Mouse (Mus musculus) cerebral cortex, adult 2 months (tissue): ENCODE results near the gene Plce1.

Source experiments
- WGBS: fragments of 180-500 bp; shearing (Covaris S2); methylation state at CpG from one replicate; pipeline ENCODE4 v1.1.7; 2018; 5-methylcytosine and 5-hydroxymethylcytosine counted together

Gene Plce1

DNA sequence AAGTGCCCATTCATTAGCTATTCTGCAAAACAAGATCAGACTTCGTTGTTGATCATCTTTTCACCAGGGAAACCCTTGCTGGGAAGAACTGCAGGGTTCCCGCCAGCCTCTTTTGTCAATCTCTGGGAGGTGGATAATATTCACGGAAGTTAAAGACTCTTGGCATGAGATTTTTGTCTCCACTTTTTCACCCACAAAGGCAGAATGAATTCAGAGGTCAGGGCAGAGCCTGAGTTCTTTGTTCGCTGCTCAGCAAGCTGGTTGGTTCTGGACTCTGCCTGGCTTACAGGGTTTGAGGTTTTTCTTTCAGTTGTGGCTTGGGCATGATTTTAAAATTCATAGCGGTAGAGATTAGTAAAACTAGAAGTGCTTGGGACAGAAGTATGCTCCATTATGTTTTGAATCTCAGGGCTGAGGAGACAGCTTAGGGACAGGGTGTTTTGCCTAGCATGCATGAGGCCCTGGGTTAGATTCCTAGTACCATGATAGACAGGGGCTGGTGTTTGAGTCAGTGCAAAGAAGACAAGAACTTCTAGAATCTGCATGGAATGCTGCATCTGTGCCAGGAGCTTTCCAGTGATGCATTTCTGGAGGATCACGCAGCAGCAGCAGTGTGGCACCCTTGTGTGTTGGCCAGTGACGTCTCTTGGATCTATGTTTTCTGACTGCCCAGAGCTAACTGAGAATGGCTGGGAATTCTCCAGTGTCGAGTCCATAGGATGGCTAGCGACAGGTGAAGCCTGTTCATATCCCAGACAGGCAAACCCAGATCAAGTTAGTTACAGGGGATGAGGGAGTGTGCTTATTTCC, 7.4 kb downstream of the Plce1 start:
- 66% methylated on average over 9 of the region's 9 CpGs for WGBS

DNA sequence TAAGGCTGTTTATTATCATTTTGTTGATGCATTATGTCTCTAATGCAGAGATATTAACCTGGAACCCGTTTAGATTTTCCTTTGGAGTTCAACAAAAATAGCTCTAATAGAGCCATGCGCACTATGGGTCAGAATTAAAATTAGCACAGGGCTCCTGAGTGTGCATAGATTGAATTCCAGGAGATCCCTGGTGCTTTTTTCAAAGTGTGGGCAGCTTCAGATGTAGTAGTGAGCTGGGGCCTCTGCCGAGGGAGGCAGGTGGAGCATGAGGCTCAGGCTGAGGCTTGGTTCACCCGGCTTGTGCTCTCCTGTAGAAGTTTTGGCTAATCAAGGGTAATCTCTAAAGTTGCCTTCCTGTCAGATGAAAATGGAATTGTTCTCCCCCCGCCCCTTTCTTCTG, 17.3 kb downstream of the Plce1 start:
- WGBS, result 84% methylated on average over 5 of the region's 5 CpGs

DNA sequence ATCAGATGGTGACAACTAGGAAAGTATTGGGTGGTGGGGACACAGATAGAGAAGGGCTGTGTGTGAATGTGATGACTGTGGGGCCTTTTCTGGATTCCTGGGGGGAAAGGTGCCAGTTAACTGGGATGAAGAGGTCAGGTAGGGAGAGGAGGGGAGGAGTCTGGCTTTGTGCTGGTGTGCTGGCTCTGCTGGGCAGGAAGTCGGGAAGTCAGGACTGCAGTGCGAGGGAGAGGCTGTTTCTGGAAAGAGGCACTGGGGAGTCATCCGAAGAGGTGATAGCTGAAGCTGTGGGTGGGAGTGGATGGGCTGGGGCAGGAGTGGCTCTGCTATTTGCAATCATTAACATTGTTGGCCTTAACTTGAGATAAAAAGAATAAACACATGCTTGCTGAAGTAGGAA, 23.7 kb downstream of the Plce1 start:
- WGBS, result 46% methylated on average over 3 of the region's 3 CpGs

DNA sequence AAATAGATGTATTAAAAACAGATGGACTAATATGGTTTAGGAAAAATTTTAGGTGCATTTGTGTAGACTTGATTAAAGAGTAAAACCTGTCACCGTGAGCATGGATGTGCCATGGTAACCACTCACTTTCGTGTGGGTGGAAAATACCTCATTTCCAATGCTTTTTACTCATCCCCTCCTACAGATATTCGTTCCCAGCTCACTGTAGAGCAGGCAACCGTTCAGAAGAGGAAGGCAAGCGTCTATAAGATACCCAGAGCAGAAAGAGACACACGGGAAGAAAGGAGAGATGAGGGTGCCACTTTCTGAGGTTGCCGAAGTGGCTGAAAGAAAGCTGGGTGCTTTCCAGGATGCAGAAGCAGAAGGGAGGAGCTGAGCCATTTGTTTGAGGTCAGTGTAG, 25.2 kb downstream of the Plce1 start:
- 35% methylated on average over 7 of the region's 7 CpGs for whole genome bisulfite sequencing

DNA sequence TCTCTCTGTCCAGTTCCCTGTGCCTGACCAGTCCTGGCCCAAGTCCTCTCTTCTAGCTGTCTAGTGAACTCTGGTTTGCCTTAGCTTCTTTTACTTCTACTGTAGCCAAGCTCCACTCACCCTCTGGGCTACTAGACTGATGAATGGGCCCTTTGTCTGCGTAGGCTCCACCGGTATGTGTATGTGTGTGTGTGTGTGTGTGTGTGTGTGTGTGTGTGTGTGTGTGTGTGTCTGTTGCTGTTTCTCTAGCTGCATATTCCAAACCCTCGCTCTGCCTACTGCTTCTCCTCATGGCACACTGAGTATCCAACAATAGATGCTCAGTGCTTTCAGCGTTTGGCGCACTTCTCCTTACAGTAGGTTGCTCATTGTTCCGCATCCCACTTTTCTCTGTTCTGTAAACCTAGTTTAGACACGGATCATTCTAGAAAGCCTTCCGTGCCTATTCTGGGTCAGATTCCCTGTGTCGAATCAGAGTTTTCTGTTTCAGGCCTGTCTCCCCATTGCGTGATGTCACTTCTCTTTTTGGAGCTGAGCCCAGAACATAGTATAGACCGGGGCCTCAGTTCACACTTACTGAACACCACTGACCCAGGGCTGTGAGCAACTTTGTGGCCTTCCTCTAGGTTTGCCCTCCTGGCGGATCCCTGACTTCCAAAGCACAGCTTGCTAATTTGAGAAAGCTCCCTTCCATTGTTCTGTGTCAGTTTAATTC, 26.5 kb downstream of the Plce1 start:
- 43% methylated on average over 12 of the region's 12 CpGs for WGBS

DNA sequence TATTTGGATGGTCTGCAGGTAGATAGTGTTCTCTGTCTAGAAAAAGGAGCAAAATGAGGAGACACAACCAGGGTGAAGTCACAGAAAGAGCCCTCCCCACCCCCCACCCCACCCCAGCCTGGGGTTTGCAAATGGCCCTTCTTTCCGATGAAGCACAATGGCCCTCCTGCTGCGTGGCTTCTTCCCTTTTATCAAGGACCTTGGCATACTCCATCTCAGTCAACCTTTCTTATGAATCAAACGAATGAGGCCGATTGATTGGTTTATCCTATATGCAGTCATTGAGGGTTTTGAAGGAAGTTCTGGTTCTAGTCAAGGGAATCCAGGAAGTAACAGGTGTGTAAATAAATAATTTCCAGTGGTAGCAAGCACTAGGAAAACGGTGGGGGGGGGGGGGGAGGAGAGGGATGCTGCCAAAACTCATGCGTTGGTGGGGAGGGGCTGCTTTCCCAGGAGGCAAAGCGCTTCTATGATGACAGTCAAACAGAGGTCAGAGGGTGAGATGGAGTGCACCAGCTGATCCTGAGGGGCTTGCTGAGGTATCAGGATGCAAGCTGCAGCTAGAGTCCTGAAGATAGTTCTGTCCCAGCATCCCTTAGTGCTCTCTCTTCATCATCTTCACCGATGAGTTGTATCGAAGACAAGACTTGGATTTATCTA, 27.2 kb downstream of the Plce1 start:
- 80% methylated on average over 9 of the region's 9 CpGs for WGBS

DNA sequence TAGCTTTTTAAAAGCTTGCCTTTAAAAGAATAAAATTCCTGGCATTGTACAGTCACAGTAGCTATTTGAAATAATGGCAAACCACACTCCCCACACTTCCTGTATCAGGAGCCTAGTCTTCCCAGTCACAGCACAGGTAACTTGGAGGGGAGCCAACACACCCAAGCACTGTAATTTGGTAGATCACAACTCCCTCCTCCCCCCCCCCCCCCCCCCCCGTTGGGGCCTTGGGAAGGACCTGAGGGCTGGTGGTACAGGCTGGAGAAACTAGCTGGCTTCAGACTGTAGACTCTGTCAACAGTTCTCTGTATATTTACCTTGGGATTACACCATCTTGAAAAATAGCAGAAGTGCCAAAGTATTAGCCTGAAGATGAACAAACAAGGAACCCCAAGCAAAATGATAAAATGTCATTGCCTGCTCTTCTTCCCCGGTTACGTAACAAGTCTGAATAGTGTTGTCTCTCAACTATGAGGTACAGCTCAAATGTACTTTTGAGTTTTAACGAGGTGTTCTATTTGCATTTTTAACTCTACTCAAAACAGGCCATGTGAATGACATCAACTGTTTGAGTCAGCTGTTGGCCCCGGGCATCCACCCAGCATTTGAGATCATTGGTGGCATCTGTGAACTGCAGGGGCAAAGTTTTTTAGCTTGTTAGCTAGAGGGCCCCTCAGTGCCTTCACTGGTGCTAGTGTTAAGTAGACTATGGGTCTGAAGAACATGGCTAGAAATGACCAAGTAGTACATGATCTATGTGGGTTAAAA, 33.7 kb downstream of the Plce1 start:
- WGBS, result 62% methylated on average over 5 of the region's 5 CpGs

DNA sequence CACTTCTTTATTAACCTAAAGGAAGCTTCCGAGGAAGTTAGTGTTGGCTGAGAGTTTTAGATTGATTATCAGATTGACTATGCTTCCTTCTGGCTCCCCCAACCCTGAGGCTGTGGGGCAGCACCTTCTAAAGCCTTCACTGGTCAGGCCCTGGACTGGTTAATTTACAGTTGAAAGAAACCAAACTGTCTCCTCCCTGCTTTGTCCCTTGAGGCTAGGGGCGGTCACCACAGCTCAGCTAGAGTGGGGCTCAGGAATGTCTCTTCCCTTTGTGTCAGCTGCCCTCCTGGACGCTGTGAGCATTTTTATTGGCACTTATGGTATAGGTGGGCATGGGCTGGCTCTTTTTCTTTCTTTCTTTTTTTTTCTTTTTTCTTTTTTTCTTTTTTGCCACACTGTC, 45.9 kb downstream of the Plce1 start:
- 61% methylated on average over 3 of the region's 3 CpGs for WGBS

DNA sequence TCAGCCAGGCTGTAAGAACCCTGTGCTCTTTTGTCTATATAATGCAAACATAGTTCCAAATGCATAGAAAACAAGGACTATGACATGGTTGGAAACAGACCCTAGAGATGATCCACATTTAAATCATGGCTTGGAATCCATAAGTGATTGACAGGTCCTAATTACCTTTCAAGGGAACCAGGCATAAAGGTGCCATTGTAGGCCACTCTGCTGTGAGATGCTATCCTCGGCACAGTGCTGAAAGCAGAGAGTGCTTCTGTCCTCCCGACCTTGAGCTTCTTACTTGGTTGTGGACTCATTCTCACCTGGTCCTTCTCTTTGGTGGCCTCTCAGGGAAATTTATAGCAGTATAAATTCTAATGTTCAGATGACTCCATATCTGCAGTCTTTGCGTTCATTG, 46.6 kb downstream of the Plce1 start:
- 89% methylated on average over 3 of the region's 3 CpGs for WGBS

DNA sequence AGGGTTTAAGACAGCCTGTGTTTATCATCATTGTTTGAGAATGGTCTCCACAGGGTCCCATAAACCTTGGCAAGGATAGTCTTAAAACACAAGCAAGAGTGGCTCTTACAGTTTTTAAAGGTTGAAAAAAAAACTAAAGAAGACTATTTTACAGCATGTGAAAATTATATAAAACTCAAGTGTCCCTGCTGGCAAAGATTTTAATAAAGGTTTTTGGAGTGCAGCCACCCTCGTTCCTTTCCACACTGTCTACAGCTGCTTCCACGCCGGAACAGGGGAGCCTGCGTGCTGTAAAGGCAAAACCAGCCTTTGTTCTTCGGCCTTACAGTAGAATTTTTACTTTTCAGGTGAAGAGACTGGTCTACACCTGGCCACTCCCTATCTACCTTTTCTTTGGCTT, 52.3 kb downstream of the Plce1 start:
- 66% methylated on average over 5 of the region's 5 CpGs for WGBS

DNA sequence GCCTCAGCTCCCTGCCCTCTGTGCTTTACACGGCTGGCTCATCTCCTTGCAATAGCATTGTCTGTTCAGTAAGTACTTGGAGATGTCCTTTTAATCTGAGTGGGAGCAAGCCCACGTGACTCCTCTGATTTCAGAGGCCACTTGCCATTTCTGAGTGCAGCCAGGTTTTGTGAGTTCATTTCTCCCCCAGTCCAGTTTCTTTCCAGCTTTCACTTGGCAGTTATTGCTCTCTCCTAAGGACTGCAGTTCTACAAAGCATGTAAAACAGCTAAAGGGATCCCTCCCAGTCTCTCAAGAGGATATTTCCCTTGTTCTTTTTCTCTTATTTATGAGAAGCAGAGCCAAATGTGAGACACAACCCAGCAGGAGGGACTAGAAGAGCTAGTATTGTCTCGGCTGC, 58.4 kb downstream of the Plce1 start:
- 59% methylated on average over 3 of the region's 3 CpGs for WGBS

DNA sequence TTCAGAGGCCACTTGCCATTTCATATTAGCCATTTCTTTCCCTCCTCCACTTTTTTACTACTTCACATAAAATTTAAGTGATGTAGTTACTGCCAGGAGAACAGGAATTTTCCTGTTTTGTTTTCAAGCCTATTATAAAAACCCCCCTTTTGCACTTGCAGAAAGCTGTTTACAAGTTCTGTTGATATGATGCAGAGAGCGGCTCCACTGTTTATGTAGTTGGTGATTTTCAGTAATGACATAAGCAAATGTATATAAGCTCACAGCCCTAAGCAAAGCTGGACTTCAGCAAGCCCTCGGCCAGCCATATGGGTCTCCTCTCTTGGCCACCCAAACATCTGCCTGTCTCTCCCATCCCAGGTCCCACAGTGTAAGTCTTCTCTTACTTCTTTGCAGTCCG, 59.6 kb downstream of the Plce1 start:
- 90% methylated on average over 3 of the region's 3 CpGs for WGBS

DNA sequence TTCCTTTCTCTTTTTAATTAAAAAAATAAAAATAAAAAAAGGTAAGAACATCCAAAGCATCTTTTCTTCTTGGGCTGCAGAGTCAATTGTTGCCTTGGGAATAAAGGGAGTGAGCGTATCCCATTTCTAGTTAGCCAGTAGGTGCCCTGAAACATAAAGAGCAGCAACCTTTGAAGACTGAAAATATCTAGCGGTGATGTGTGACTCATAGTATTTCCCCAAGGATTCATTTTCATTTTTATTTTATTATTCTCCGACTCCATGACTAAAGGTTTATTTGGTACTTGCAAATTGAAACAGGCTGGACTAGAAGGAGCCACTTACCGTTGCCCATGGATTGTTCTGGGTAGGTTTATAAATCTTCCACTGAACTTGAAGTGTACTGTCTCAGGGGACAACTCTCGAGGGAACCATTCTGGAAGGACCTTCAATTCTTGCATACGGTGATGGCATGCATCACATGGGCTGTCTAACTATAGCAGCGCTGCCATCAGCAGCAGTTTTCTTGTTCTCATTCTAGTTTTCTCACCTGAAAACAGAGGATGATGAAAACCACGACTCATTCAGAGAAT, 68.7 kb downstream of the Plce1 start:
- WGBS, result 84% methylated on average over 8 of the region's 8 CpGs

DNA sequence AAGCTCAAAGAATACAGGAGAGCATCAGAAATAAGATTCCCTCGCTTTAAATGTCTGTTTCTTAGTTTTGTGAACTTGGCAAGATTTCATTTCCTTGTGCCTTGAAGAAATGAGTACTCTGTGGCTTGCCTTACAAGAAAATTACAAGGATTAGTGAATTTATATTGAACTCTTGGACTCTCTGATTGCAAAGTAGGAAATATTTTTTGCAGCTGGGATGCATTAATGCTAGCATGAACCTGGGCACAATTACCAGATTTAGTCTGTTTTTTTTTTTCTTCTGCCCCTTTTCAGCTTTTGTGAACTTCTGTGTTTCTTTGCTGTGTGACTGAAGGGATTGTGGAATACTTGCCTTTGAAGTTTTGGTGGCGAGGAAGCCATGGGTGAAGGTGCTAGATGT, 72.6 kb downstream of the Plce1 start:
- WGBS, result 68% methylated on average over 2 of the region's 2 CpGs

DNA sequence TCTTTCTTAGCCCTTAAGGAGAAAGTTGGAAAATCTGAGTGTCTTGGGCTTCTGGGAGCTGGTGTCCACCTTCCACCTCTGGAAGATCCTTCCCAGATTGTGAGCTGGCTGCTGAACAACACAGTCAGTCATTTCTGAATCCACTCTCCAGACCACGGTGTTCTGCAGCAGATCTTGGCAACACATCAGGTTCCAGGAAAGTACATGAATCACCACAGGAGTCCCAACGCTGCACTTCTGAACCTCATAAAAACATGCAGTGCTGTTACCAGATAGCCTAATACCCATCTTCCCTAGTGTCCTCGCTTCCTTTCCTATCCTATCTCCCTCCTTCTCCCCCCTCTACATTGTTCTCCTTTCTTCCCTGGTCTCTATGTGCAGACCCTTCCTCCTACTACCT, 74.5 kb downstream of the Plce1 start:
- WGBS, result 47% methylated on average over 3 of the region's 3 CpGs

DNA sequence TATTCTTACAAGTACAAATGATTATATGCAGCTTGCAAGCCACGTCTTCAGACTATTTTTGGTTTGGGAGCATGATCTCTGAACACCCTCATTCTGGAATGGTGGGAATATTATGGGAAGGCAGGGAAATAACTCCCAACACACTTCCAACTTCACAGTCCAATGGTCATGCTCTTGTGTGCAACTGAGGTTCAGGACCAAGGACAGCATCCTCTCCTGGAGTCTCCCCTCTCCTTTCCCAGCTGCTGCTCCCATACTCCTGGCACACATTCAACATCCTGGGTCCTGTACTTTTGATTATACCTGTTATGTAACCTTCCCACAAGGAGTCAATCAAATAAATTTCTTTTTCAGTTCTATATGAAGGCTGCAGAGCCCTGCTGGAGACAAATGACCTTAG, 77.9 kb downstream of the Plce1 start:
- 58% methylated on average over 1 of the region's 1 CpGs for WGBS

DNA sequence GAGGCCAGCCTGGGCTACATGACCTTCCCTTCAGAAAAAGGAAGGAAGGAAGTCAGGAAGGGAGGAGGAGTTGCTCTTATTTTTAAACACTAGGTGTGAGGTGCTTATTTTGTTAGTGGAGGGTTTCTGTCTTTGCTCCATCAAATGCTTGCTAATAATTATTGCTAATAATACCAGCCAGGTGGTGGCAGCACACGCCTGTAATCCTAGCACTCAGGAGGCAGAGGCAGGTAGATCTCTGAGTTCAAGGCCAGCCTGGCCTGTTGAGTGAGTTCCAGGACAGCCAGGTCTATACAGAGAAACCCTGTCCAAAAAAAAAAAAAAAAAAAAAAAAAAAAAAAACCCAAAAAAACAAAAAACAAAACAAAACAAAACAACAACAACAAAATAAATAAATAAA, 81.0 kb downstream of the Plce1 start:
- WGBS, result 93% methylated on average over 1 of the region's 1 CpGs

DNA sequence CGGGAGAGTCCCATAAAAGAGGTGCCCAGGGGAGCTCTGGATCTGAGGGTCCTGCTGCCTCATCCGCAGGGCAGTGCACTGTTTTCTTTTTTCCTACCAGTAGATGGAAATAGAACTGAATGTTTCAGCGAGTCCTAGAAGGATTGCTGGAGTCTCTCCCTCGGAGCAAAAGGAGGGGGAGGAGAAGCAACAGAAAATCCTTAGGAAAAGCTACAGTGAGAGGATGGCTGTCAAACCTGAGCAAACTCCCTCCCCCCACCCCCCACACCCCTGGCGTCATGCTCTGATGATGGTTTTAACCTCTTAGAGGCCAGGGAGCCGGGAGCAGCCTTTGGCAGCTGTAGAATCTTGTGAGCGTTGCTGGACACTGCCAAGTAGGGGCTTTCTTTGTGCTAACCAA, 85.8 kb downstream of the Plce1 start:
- WGBS, result 12% methylated on average over 7 of the region's 7 CpGs

DNA sequence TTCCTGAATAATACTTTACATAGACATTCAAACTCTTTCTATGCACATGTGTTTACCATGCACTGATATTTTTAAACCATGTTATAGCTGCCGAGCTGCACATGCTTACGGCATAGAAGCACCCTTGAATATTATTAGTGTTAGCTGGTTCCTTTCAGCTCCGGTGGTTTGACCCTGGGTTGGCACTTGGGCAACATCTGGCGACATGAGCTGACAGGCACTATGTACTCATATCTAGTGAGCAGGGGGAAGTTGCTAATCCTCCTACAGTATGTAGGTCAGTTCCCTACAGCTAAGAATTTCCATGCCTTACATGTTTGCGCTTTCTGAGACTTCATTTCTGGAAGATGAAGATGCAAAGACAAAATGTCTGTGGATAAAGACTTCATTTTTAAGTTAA, 86.4 kb downstream of the Plce1 start:
- 50% methylated on average over 5 of the region's 5 CpGs for WGBS

DNA sequence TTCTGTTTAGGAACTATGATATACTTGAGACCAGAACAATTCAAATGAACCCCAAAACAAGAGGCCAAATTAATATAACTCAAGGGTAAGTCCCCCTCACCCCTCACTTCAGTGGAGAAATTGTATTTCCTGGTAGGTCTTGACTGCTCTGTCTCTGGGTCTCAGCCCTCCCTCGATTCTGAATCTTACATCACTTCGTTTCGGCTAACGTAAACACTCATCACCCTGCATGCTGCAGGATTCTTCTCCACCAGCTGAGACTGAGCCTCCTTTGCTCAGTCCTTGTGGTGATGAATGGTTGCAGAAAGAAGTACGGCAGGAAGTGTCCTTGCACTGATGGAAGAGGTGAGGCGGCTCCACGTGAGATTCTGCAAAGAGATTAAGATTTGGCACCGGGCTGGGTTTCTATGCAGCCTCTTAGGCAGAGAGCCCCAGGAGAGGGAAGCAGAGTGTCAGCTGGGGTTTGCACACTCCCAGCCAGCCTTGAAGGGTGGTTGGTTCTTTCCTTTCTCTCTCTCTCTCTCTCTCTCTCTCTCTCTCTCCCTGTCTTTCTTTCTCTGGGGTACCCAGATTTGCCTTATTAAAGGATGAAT, 97.7 kb downstream of the Plce1 start:
- WGBS, result 51% methylated on average over 8 of the region's 8 CpGs

DNA sequence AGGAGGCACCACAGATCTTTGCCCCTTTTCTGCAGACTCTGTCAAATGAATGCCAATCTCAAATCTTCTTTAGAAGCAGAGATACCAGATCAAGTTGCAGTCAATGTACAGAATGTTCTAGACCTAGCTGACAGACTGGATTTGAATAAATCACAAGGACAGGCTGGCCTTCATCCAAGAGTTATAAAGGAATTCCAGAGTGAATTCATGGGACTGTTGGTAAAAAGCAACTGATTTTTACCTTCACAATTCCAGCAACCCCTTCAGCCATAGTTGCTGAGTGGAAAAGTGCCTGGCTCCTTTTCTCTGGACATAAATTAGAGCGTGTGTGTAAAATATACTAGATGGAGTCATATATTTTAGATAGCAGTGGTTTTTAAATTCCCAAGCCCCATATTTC, 102.0 kb downstream of the Plce1 start:
- 94% methylated on average over 1 of the region's 1 CpGs for WGBS
